Mouse (Mus musculus) left cerebral cortex, adult 9 months (tissue): Measurements from ENCODE around the gene Wwc1.
"Not testable (repeated sequence)": the region's sequence is repeated elsewhere in the genome, so short reads cannot be mapped to it uniquely, and the experiment has no call there.

Source experiments
- DNase-seq, 2 experiments: peaks; one replicate each; pipeline ENCODE4 v3.0.0; 2022; ENCODE audit warnings: low spot score in 2 of 2

The Wwc1 gene

GRCm38 (mm10) chr11:35882777-35883176 lies 97.5 kb downstream of the Wwc1 start:
- DNase-seq: no peak

DNA sequence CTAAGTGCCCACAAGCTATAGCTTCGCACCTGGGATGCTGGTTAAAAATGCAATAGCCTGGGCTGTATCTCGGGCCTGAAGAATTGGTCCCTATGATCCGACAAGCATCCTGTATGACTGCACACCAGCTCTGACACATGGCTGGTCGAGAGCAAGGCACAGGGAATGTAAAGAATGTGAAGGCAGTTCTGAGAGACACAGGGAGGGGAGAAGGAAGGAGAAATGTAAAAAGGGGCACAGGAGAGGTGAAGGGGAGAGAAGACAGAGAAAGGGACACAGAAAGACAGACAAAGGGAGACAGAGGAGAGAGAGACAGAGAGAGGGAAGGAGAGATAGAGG lies 101.8 kb downstream of the Wwc1 start:
- DNase-seq: no peak

DNA sequence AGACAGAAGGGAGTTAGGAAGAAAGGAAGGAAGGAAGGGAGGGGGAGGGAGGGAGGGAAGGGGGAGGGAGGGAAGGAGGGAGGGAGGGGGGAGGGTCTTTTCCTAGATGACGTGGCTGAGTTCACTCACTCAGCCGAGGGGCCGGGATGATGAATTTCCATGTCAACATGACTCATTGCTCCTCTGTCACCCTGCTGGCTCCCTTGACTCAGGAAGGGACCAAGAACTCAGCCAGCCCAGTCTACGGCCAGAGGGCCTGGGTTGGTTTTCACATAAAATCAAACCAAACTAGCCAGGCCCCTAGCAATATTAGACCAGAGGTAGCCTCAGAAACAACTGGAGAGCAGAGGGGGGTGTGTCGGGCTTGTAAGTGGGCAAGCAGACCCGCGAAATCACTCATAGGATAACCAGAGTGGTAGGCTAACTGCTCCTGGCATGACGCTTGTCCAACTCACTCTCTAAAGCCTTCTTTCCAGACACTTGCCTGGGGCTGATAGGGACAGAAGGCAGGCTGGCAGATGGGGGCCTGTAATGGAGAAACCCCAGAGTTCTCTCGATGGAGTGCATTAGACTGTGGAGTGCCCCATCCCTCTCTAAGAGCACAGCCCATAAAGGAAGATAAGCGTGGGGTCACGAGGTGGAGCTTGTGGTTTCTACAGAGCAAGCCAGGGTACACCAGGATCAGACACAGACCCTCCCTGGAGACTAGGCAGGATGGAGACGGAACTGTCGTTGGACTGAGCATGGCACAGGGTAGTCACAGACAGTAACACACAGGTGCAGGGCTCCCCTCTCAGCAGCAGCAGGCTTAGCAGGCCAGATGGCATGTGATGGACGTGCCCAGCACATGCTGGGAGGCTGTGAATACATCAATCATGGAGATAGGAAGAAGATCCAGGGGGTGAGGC lies 102.4 kb downstream of the Wwc1 start:
- no peak for DNase-seq

DNA sequence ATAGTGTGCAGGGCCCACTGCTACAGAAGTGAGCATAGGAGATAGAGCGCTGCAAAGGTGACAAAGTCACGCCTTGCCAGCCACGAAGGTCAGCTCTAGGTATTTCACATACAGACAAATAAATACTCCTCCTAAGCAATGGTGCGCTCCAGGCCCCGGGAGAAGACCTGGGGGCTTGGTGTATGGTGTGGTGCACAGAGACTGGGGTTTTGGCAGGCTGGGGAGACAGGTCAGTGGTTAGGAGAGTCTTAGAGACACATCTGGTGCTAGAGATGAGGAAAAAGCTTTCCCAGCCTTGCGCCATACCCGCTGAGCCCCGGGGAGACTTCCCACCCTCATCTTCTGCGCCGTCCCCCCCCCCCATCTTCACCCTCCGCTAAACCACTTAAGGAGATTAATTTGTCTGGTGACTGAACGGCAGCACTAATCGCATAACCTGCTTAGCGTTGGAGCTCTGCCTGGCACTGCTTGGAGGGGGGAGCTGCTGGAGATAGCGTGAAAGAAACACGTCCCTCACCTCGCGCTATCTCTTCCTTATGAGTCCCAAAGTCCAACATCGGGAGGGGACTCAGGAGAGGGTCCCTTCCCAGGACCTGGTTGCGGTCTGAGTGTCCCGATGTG lies 106.6 kb downstream of the Wwc1 start:
- DNase-seq: no peak

DNA sequence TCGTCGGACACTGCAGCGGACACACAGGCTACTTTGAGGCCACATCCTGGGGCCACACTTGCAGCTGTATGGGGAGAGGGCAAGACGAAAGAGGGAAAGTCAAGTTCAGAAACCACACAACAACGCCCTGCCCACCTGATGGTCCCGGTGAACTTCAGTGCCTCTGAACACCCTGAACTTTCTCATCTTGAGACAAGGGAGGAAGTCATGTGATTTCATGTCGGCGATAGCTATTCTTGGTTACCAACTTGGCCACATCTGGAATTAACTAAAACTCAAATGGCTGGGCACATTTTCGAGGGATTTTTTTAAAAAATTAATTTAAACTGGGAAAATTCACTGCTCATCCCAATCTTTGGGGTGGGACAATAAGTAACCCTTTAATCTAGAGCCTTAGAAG lies 109.4 kb downstream of the Wwc1 start:
- DNase-seq: no peak

- no peak for DNase-seq
Observed at GRCm38 (mm10) chr11:35866140-35866539, 114.2 kb downstream of the Wwc1 start.

GRCm38 (mm10) chr11:35864981-35865604 lies 115.2 kb downstream of the Wwc1 start:
- DNase-seq: peak; percentile 42 to 84

DNA sequence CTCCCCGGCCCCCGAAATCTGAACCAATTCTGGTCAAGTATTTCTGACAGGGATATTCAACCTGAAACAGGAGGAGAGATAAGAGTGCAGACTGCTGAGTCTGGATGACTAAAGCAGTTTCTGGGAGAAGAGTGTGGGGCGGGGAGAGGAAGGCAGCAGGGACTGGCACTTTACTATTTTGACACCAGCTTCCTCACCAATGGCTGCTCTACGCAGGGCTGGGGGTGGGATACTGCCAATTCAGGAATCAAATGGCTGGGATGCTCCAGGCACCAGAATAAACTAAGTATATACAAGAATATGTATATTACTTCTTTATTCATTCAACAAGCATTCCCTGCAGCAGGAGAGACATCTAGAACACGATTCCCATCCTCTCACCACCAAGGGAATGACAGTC lies 116.7 kb downstream of the Wwc1 start:
- DNase-seq: no peak

DNA sequence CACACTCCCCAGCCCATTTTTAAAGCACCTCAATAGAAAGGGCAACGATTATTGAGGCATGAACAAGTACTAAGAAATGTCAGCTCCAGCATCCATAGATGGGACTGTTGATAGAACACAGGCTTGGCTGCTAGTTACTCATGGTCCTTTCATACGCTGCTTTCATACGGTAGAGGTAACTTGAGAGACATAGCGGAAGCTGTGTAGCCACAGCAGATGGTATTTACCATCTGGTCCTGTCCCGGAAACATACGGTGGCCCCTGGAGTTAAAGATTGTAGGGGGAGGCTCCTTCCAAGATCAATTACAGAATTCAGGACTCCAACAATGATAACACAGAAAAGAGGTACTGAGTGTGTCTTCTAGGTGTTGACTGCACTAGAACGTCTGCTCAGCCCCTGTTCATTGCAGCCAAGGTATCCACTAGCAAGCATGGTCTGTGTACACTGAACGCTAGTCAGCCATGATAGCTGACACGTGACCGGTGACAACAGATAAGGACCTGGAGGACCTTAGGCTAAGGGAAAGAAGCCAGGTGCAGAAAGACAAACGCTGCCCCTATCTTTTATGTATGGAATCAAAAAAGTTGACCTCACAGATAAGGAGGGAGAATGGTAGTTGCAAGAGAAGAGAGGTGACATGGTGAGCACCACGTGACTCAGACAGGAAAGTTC lies 122.8 kb downstream of the Wwc1 start:
- DNase-seq: peak in 1 of 2 experiments; percentile 37

GRCm38 (mm10) chr11:35856359-35857040 lies 123.8 kb downstream of the Wwc1 start:
- peak; percentile 38 to 55 for DNase-seq

- DNase-seq: no peak
Observed at GRCm38 (mm10) chr11:35855567-35855966, 124.8 kb downstream of the Wwc1 start.

DNA sequence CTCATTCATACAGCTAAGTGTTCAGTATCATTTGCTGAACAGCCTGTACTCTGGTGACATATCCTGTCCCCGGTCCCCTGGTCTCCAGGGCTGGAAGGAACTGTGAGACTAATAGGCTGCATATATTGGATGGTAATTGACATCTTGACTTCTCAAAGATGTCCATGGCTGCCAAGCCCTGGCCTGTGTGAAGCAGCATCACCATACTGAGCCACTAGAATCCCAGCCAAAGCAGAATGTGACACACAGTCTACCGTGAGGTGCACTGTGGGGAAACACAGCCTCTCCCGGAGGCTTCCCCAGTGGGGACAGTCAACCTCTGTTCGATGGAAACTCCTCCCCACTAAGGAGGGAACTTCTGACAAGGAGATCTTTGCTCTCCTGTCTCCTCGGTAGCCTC lies 125.4 kb downstream of the Wwc1 start:
- no peak for DNase-seq

DNA sequence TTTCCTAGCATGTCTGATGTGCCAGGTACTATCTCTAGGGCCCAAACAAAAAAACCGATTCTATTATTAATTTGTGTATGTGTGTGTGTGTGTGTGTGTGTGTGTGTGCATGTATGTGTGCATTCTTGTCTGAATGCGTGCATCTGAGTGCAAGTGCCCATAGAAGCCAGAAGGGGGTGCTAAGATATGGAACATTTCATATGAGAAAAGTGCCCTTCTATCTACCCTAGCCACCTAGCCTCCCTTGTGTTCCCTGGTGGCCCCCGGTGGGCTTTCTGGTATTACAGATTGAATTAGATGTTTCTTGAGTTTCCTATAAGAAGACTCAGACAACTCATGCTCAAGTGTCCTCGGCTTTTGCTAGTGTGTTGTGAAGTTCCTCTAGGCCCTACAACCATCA lies 126.7 kb downstream of the Wwc1 start:
- DNase-seq: no peak

DNA sequence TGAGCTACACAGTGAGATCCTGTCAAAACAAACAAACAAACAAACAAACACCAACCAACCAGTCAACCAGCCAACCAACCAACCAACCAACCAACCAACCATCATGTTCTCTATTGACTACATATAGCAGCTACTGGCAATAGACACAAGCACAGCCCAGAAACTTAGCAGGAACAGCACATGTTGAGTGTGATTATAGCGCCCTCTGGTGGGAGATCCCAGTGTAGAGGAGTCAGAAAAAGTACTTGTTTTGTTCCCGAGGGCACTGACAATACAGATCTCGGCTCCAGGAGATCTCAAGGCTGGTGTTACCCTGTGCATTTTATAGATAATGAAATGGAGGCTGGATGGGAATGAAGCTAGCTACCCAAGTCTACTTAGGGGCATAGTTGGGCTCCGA lies 127.6 kb downstream of the Wwc1 start:
- DNase-seq: peak in 1 of 2 experiments; percentile 36

DNA sequence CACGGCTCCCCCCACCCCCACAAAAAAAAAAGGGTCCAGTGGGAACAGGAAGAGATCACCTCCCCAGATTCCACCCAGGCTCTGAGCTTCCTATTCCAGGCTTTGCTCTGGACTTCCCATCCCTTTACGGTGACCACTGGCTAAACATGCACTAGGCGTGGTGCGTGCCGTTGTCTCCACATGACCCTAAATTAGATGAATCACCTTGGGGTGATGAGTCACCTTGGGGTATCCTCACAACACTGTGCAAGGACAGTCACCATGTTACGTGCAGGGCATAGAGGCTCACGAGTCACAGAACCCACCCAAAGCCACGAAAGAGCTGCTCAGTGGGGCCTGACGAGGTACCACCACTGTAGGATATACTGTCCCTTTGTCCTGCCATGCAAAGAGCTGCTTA lies 136.0 kb downstream of the Wwc1 start:
- DNase-seq: no peak

DNA sequence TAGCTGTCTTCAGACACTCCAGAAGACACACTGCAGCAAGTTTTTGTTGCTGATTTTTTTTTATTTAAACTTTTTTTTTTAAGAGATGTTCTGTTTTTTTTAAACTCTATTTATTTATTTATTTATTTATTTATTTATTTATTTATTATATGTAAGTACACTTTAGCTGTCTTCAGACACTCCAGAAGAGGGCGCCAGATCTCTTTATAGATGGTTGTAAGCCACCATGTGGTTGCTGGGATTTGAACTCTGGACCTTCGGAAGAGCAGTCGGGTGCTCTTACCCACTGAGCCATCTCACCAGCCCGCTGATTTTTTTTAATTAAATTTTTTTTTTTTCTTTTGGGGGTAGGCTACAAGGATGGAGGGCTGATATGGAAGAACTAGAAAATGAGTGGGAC lies 137.8 kb downstream of the Wwc1 start:
- DNase-seq: not testable (repeated sequence)

- DNase-seq: no peak
Observed at GRCm38 (mm10) chr11:35841738-35842325, 138.5 kb downstream of the Wwc1 start.

DNA sequence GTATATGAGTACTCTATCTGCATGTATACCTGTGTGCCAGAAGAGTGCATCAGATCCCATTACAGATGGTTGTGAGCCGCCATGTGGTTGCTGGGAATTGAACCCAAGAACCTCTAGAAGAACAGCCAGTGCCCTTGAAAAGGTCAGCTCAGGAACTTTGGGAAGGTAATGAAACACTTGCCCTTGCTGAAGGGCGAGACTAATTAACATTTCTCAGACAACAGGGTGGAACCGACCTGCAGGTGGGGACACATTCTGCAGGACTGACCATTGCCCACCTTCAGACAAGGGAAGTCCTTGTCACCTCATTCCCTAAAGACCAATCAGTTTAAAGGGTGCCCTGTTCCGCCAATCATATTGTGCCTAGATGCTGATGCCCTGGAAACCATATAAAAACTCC lies 139.5 kb downstream of the Wwc1 start:
- not testable (repeated sequence) for DNase-seq

- no peak for DNase-seq
Observed at GRCm38 (mm10) chr11:35840282-35840681, 140.0 kb downstream of the Wwc1 start.

- DNase-seq: peak; percentile 54 to 78
Observed at GRCm38 (mm10) chr11:35838345-35839338, 141.7 kb downstream of the Wwc1 start.
